Mouse (Mus musculus) left cerebral cortex, adult 2 months (tissue): ENCODE results near the gene Gm3604. TPM values are rescaled to one million over a fixed set of nuclear protein-coding genes. Genes with fewer than 3 reads are reported as not detected.
"Not testable (repeated sequence)": the region's sequence is repeated elsewhere in the genome, so short reads cannot be mapped to it uniquely, and the experiment has no call there.

Source experiments
- DNase-seq, 2 experiments: peaks; one replicate each; pipeline ENCODE4 v3.0.0; 2021 to 2022; ENCODE audit warnings: low spot score in 2 of 2, mixed read lengths in 1 of 2; ENCODE audit errors: extremely low spot score in 1 of 2
- H3K27ac ChIP-seq: fragments of 200-600 bp; 2 replicates; pipeline ENCODE4 v1.8.1; 2022
- H3K4me3 ChIP-seq: fragments of 200-600 bp; 2 replicates; pipeline ENCODE4 v1.8.1; 2022
- CTCF ChIP-seq: fragments of 200-600 bp; IDR thresholded peaks from 2 replicates; pipeline ENCODE4 v1.8.1; 2022; ENCODE audit warnings: antibody characterized with exemption, mild to moderate bottlenecking, moderate library complexity
- intact Hi-C: fragments of 180-260 bp; cut with DNase I; formaldehyde crosslinking; loops from one replicate; pipeline ENCODE4 v1.15.1; 2025
- long read RNA-seq, 2 experiments: library from polyadenylated mRNA; stranded (forward); transcript quantifications; one replicate each; pipeline ENCODE4 v2.0.0; 2021; ENCODE audit warnings: borderline mapping rate in 2 of 2
- microRNA-seq, 2 experiments: library from miRNA; unstranded; fragments of <30 nt; microRNA quantifications; one replicate each; pipeline ENCODE4 v1.2.0; 2021
- total RNA-seq, 2 experiments: library from RNA; stranded (reverse); gene quantifications; 2 replicates each; pipeline ENCODE4 v1.2.3; 2021

Gene Gm3604
- total RNA-seq, result 1 to 10 TPM; 1.2 to 1.6 TPM
- long read RNA-seq, experiment 1, partial matches to known transcripts, result 0 of 1 reads
- long read RNA-seq, experiment 1, other reads (novel, unspliced or antisense), result 1 of 1 reads
- long read RNA-seq, experiment 2, result 0 reads

DNA sequence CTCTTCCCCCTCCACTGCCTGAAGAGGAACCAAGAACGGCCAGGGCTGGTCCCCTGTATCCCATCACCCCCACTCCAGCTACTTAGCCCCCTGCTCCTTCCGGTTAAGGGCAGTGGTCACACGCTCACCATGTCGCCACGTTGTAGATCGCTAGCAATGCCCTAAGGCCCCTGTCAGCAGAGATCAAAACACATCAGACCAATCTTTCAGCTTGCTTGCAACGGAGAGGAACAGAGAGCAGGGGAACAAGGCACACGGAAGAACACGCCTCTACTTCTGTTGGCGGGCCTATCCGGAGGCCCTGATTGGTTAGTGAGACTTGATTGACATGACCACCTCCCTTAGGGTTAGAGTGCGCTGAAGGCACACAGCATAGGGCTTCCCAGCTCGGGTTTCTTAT lies at the start of gene Gm3604:
Gene Gm3604, minus strand, starts transcription at position 226 of the 400 bp plus-strand sequence.
- H3K4me3 ChIP-seq, result peak within 1 kb of the TSS; percentile 16; the same call in 1 of the 2 replicates
- peak; percentile 10 to 11 for DNase-seq
- intact Hi-C loops, H3K27ac ChIP-seq: not testable (repeated sequence)

- DNase-seq, H3K4me3 ChIP-seq, H3K27ac ChIP-seq, intact Hi-C loops: not testable (repeated sequence)
Measured at GRCm38 (mm10) chr13:62399206-62399605, 16.2 kb upstream of the Gm3604 start.

GRCm38 (mm10) chr13:62390076-62390620 lies 7.2 kb upstream of the Gm3604 start:
- intact Hi-C loops, H3K27ac ChIP-seq, DNase-seq, H3K4me3 ChIP-seq: not testable (repeated sequence)

GRCm38 (mm10) chr13:62331786-62332185 lies 51.2 kb downstream of the Gm3604 start:
- intact Hi-C loops, result no loop called here
- H3K4me3 ChIP-seq, result no peak overlapping the region
- TF ChIP-seq CTCF, result no peak
- DNase-seq, result no peak
- H3K27ac ChIP-seq, result no peak overlapping the region

- Histone ChIP-seq H3K27ac (no peak overlapping the region), H3K4me3 (no peak overlapping the region)
- no peak for DNase-seq
- no peak for TF ChIP-seq CTCF
- intact Hi-C loops, result no loop called here
Measured at GRCm38 (mm10) chr13:62331381-62331780, 51.6 kb downstream of the Gm3604 start.

Small RNA genes lying within 50 kb of the gene (microRNA-seq; reads per million reads assigned to microRNA genes)
- gene Gm25933, result 0 reads per million in 2 experiments

Other genes starting within 250 kb of the Gm3604 start
- 10 to 100 TPM; 13.4 to 13.6 TPM for gene Gm49359, start 83.7 kb upstream of the Gm3604 start, total RNA-seq
- gene Zfp935, start 175.3 kb upstream of the Gm3604 start, total RNA-seq, result 1 to 10 TPM in 1 of 2 experiments, under 1 TPM in 1; 0.79 to 1.8 TPM
- 1 to 10 TPM; 7.4 to 7.8 TPM for gene Zfp934, start 188.0 kb upstream of the Gm3604 start, total RNA-seq
- gene 6720489N17Rik, start 241.0 kb upstream of the Gm3604 start, total RNA-seq, result 1 to 10 TPM; 3.3 TPM